Mouse (Mus musculus): ENCODE results near the gene Tcl1b1. TPM values are rescaled to one million over a fixed set of nuclear protein-coding genes. Genes with fewer than 3 reads are reported as not detected.
"Not testable (repeated sequence)": the region's sequence is repeated elsewhere in the genome, so short reads cannot be mapped to it uniquely, and the experiment has no call there.

The Tcl1b1 gene
- polyA plus RNA-seq (2014; fragmentation: Nextera tagmentation; extraction: Ambion mirVana): not detected in 2 replicates

DNA sequence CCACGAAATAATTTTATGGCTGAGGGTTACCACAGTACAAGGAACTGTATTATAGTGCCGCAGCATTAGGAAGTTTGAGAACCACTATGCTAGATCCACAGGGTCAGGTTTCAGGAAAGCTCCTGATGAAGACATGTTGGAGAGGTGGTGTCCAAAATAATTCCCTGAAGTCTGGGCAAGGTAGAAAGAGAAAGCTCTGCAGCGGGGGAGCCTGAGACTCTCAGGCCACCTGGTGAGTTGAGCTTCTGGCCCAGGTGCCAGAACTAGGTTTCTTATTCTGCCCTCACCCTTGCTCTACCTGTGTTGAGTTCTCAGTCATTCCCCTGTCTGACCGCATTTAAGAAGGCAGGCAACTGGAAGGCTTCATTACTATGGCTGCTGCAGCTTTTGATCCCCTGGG lies at the start of gene Tcl1b1:
Gene Tcl1b1 (plus strand): TSS at position 301 of the 400 bp plus-strand sequence.
- 80% methylated on average over 4 of the region's 4 CpGs for WGBS

DNA sequence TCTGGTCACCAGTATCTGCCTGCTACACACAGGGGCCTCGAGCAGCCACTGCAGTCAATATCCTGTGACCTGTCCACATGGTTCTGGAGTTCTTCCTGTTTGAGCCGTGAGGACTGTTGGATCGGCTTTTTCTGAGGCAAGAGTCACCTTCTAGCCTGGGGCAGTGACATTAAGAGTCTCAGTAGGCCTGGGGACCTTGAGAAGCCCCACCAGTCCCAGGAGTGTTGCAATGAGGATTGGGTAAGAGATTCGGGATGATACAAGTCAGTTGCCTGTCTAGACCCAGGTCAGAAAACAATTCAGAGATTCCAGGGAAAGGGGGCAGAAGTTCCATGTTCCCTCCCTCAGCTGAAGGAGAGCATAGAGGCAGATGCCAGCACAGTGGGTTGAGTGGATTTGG lies 49.7 kb upstream of the Tcl1b1 start:
- Histone ChIP-seq H3K4me2 (ENCODE audit: low read depth, low read length) (no peak overlapping the region), H3K27me3 (ENCODE audit: control insufficient read depth, insufficient read depth, low read length) (no peaks in the 10 kb centered on the region), H3K36me3 (replicated peaks; ENCODE audit: control insufficient read depth, insufficient read depth, low read depth, low read length) (no peaks in the 10 kb centered on the region), H3K27ac (replicated peaks; ENCODE audit: low read depth, low read length) (no peak overlapping the region), H3K4me1 (ENCODE audit: control insufficient read depth, insufficient read depth, low read length) (no peaks in the 10 kb centered on the region), H3K9ac (replicated peaks; ENCODE audit: low read length) (no peak overlapping the region), H3K4me3 (ENCODE audit: low read depth, low read length) (no peak overlapping the region), H3K9me3 (replicated peaks; ENCODE audit: control insufficient read depth, low read length) (no peaks in the 10 kb centered on the region)
- 64% methylated on average over 4 of the region's 4 CpGs for WGBS
- DNase-seq (ENCODE audit: low spot score): no peak
- ATAC-seq (replicated peaks; ENCODE audit: insufficient number of reproducible peaks, low FRiP score, low TSS enrichment, low read depth): no peak

More for the DNA sequence above, at the start of gene Tcl1b1:
- DNase-seq (ENCODE audit: low spot score): no peak
- Histone ChIP-seq H3K9me3 (replicated peaks; ENCODE audit: control insufficient read depth, low read length) (no peaks in the 10 kb centered on the region), H3K4me2 (ENCODE audit: low read depth, low read length) (no peak within 1 kb of the TSS), H3K27me3 (ENCODE audit: control insufficient read depth, insufficient read depth, low read length) (no peaks in the 10 kb centered on the region), H3K36me3 (replicated peaks; ENCODE audit: control insufficient read depth, insufficient read depth, low read depth, low read length) (no peaks in the 10 kb centered on the region), H3K4me1 (ENCODE audit: control insufficient read depth, insufficient read depth, low read length) (no peaks in the 10 kb centered on the region), H3K27ac (replicated peaks; ENCODE audit: low read depth, low read length) (no peak within 1 kb of the TSS), H3K9ac (replicated peaks; ENCODE audit: low read length) (no peak within 1 kb of the TSS), H3K4me3 (ENCODE audit: low read depth, low read length) (no peak within 1 kb of the TSS)
- no peak for ATAC-seq (replicated peaks; ENCODE audit: insufficient number of reproducible peaks, low FRiP score, low TSS enrichment, low read depth)

DNA sequence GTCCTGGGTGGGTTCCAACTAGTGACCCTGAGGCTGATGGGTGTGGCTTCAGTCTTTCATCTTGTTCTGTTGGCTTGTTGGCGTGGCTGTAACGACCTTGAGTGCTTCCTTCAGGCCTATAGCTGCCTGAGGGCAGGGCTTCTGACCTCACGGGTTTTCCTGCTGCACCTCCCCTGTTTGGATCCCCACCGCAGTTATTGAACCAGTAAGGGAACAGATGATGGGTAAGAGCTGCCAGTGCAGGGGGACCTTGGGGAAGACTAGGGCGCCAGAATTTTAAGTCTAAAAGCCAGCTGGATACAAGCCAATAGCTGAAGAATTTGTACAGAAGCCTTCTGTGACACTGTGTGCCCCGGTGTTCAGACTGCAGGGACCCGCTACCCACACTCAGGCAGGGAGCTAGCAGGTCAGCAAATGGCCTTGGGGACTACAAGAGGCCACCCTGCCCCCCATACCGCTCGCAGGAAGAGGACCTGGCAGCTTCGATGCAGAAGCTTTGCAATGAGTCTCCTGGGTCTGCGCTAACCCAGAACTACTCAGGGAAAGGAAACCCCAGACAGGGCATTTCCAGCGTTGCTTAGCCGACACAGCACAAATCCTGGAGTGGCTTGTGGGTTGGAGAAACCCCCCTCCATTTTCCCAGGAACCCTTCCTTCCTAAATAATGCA lies 47.0 kb upstream of the Tcl1b1 start:
- no peak overlapping the region for H3K27ac ChIP-seq (replicated peaks; ENCODE audit: low read depth, low read length)
- H3K36me3 ChIP-seq (replicated peaks; ENCODE audit: control insufficient read depth, insufficient read depth, low read depth, low read length): no peaks in the 10 kb centered on the region
- ATAC-seq (replicated peaks; ENCODE audit: insufficient number of reproducible peaks, low FRiP score, low TSS enrichment, low read depth): no peak
- no peak for DNase-seq (ENCODE audit: low spot score)
- no peak overlapping the region for H3K4me3 ChIP-seq (ENCODE audit: low read depth, low read length)
- H3K4me1 ChIP-seq (ENCODE audit: control insufficient read depth, insufficient read depth, low read length): no peaks in the 10 kb centered on the region
- no peak overlapping the region for H3K4me2 ChIP-seq (ENCODE audit: low read depth, low read length)
- no peaks in the 10 kb centered on the region for H3K27me3 ChIP-seq (ENCODE audit: control insufficient read depth, insufficient read depth, low read length)
- no peaks in the 10 kb centered on the region for H3K9me3 ChIP-seq (replicated peaks; ENCODE audit: control insufficient read depth, low read length)
- 41% methylated on average over 13 of the region's 13 CpGs for WGBS
- H3K9ac ChIP-seq (replicated peaks; ENCODE audit: low read length): no peak overlapping the region

DNA sequence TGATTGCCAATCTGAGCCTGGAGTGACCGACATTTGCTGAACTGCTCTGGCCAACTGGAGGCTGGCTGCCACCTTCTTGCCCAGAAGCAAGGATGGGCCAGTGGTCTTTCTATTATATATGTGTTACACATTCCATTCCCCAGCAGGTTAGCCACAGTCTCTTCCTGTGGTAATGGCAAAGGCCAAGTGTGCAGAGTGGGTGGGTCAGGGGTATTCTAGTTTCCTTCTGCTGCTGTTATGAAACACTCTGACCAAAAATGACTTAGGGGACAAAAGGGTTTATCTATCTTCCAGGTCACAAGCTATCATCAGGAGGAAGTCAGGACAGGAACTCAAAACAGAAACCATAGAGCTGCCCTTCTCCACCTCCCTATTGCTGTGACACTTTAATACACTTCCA lies 42.8 kb upstream of the Tcl1b1 start:
- H3K9ac ChIP-seq (replicated peaks; ENCODE audit: low read length): no peak overlapping the region
- no peaks in the 10 kb centered on the region for H3K4me1 ChIP-seq (ENCODE audit: control insufficient read depth, insufficient read depth, low read length)
- DNase-seq (ENCODE audit: low spot score) (no peak), ATAC-seq (replicated peaks; ENCODE audit: insufficient number of reproducible peaks, low FRiP score, low TSS enrichment, low read depth) (no peak)
- 92% methylated on average over 1 of the region's 1 CpGs for WGBS
- no peaks in the 10 kb centered on the region for H3K27me3 ChIP-seq (ENCODE audit: control insufficient read depth, insufficient read depth, low read length)
- H3K4me3 ChIP-seq (ENCODE audit: low read depth, low read length): no peak overlapping the region
- no peak overlapping the region for H3K27ac ChIP-seq (replicated peaks; ENCODE audit: low read depth, low read length)
- H3K4me2 ChIP-seq (ENCODE audit: low read depth, low read length): no peak overlapping the region
- H3K36me3 ChIP-seq (replicated peaks; ENCODE audit: control insufficient read depth, insufficient read depth, low read depth, low read length): no peaks in the 10 kb centered on the region
- no peaks in the 10 kb centered on the region for H3K9me3 ChIP-seq (replicated peaks; ENCODE audit: control insufficient read depth, low read length)

DNA sequence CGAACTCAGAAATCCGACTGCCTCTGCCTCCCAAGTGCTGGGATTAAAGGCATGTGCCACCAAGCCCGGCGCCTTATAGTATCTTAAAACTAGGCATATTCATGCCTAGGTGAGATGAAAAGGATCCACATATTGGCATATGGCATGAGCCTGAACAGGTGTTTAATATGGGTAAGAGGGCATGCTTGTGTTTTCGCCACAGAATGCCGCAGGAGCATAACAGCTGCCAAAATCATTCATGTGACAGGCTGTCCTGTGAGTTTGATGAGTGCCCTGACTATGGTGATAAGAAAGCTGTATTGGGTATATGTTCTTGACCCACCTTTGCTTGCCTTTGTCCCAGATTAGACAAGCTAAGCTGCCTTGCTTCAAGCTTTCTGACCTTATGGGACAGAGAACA lies 34.1 kb upstream of the Tcl1b1 start:
- 84% methylated on average over 6 of the region's 6 CpGs for WGBS

DNA sequence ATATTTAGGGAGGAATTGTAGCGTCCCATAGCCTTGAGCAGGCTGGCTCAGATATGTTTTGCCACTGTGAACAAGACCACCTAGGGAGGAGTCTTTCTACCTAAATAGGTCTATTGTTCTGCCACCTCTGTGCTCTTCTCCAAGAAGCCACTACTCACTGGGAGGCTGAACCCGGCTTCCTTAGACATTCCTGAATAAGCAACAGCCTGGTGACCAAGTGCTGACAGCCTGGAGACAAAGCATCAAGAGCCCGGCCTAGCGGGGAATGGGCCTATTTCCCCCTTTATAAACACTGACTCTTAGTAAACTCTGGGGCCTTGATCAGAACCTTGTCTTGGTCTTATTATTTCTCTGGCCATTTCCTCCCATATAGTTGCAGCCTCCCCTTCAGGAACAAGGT lies 33.0 kb upstream of the Tcl1b1 start:
- Histone ChIP-seq H3K9me3 (replicated peaks; ENCODE audit: control insufficient read depth, low read length) (no peaks in the 10 kb centered on the region), H3K4me3 (ENCODE audit: low read depth, low read length) (no peak overlapping the region), H3K4me1 (ENCODE audit: control insufficient read depth, insufficient read depth, low read length) (no peaks in the 10 kb centered on the region), H3K9ac (replicated peaks; ENCODE audit: low read length) (no peak overlapping the region), H3K27ac (replicated peaks; ENCODE audit: low read depth, low read length) (no peak overlapping the region), H3K27me3 (ENCODE audit: control insufficient read depth, insufficient read depth, low read length) (no peaks in the 10 kb centered on the region), H3K36me3 (replicated peaks; ENCODE audit: control insufficient read depth, insufficient read depth, low read depth, low read length) (no peaks in the 10 kb centered on the region), H3K4me2 (ENCODE audit: low read depth, low read length) (no peak overlapping the region)
- 30% methylated on average over 4 of the region's 4 CpGs for WGBS
- no peak for ATAC-seq (replicated peaks; ENCODE audit: insufficient number of reproducible peaks, low FRiP score, low TSS enrichment, low read depth)
- DNase-seq (ENCODE audit: low spot score): no peak

More for the DNA sequence above, 34.1 kb upstream of the Tcl1b1 start:
- Histone ChIP-seq H3K27ac (replicated peaks; ENCODE audit: low read depth, low read length) (no peak overlapping the region), H3K4me1 (ENCODE audit: control insufficient read depth, insufficient read depth, low read length) (no peaks in the 10 kb centered on the region), H3K27me3 (ENCODE audit: control insufficient read depth, insufficient read depth, low read length) (no peaks in the 10 kb centered on the region), H3K4me3 (ENCODE audit: low read depth, low read length) (no peak overlapping the region), H3K9me3 (replicated peaks; ENCODE audit: control insufficient read depth, low read length) (no peaks in the 10 kb centered on the region), H3K9ac (replicated peaks; ENCODE audit: low read length) (no peak overlapping the region), H3K4me2 (ENCODE audit: low read depth, low read length) (no peak overlapping the region), H3K36me3 (replicated peaks; ENCODE audit: control insufficient read depth, insufficient read depth, low read depth, low read length) (no peaks in the 10 kb centered on the region)
- ATAC-seq (replicated peaks; ENCODE audit: insufficient number of reproducible peaks, low FRiP score, low TSS enrichment, low read depth) (no peak), DNase-seq (ENCODE audit: low spot score) (no peak)

DNA sequence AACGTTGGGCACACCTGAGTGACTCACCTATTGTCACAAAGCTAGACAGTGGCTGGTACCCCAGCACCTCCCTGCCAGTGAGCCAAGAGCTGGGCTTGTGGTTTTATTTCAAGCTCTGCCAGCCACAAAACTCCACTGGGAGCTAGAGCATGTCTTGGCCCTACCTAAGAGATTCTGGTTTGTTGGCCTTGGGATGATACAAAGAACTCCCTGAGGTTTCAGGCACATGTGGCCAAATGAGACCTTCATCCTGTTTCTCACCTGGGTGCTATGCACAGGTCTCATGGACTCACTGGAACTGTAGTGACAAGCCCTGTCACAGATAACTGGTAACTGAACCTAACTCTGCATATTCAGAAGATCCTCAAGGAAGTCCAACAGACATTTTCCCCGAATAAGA lies 31.9 kb upstream of the Tcl1b1 start:
- H3K36me3 ChIP-seq (replicated peaks; ENCODE audit: control insufficient read depth, insufficient read depth, low read depth, low read length): no peaks in the 10 kb centered on the region
- WGBS: 84% methylated on average over 2 of the region's 2 CpGs
- H3K9ac ChIP-seq (replicated peaks; ENCODE audit: low read length): no peak overlapping the region
- H3K4me3 ChIP-seq (ENCODE audit: low read depth, low read length): no peak overlapping the region
- no peaks in the 10 kb centered on the region for H3K4me1 ChIP-seq (ENCODE audit: control insufficient read depth, insufficient read depth, low read length)
- DNase-seq (ENCODE audit: low spot score) (no peak), ATAC-seq (replicated peaks; ENCODE audit: insufficient number of reproducible peaks, low FRiP score, low TSS enrichment, low read depth) (no peak)
- H3K27ac ChIP-seq (replicated peaks; ENCODE audit: low read depth, low read length): no peak overlapping the region
- no peaks in the 10 kb centered on the region for H3K9me3 ChIP-seq (replicated peaks; ENCODE audit: control insufficient read depth, low read length)
- H3K4me2 ChIP-seq (ENCODE audit: low read depth, low read length): no peak overlapping the region
- H3K27me3 ChIP-seq (ENCODE audit: control insufficient read depth, insufficient read depth, low read length): no peaks in the 10 kb centered on the region

DNA sequence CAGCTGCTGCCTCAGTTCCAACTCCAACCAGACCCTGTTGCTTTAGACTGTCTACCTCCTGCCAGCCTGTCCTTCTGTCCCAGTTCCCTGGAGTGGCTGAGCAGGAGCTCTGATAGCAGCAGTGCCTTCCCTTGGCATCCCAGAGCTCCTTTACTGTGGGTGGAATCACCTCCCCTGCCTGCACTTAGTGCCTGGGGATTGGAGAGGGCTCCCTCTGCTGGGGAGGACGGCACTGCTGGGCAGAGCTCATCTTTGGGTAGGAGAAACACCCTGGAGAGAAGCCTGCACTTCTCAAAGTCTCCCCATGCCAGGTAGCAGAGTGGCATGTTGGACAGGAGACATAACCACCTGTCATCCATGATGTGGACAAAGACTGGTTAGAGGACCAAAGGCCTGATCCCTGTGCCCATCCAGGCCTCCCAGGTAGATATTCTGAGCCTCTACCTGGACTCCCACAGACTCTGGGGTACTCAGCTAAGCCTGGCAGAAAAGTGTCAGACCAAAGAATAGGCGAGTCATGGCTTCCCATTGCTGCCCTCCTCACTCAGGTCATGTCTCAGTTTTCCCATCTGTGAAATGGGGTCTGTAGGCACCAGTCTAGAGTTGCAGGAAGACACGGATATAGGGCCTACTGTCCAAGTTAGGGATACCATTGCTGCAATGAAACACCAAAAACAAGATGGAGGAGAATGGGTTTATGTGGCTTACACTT lies 29.8 kb upstream of the Tcl1b1 start:
- ATAC-seq (replicated peaks; ENCODE audit: insufficient number of reproducible peaks, low FRiP score, low TSS enrichment, low read depth); H3K4me3 ChIP-seq (ENCODE audit: low read depth, low read length): not testable (repeated sequence)
- WGBS: 57% methylated on average over 3 of the region's 3 CpGs

More for the DNA sequence above, 29.8 kb upstream of the Tcl1b1 start:
- not testable (repeated sequence) for H3K4me1 ChIP-seq (ENCODE audit: control insufficient read depth, insufficient read depth, low read length); DNase-seq (ENCODE audit: low spot score); H3K9ac ChIP-seq (replicated peaks; ENCODE audit: low read length); H3K9me3 ChIP-seq (replicated peaks; ENCODE audit: control insufficient read depth, low read length); H3K27me3 ChIP-seq (ENCODE audit: control insufficient read depth, insufficient read depth, low read length); H3K36me3 ChIP-seq (replicated peaks; ENCODE audit: control insufficient read depth, insufficient read depth, low read depth, low read length); H3K27ac ChIP-seq (replicated peaks; ENCODE audit: low read depth, low read length); H3K4me2 ChIP-seq (ENCODE audit: low read depth, low read length)
